Mouse (Mus musculus) neural tube, embryonic 14.5 days (tissue): Measurements from ENCODE around the gene Iqsec2. TPM values are rescaled to one million over a fixed set of nuclear protein-coding genes. Genes with fewer than 3 reads are reported as not detected.
A peak's percentile ranks its signal among the peaks of the same experiment; 100 is the strongest.
"Not testable (repeated sequence)": the region's sequence is repeated elsewhere in the genome, so short reads cannot be mapped to it uniquely, and the experiment has no call there.

ENCODE experiments used
- ATAC-seq: fragments of 200-750 bp; cut with Nextera tagmentation; 2 replicates; pipeline ENCODE4 v1.8.0; 2017; ENCODE audit warnings: low read depth, mild to moderate bottlenecking, moderate TSS enrichment, moderate library complexity
- H3K27ac ChIP-seq: fragments of 300-500 bp; sonication (generic); 2 replicates; pipeline ENCODE4 v1.5.1; 2014; ENCODE audit warnings: low read depth, mild to moderate bottlenecking, control low read depth, low read length, moderate library complexity, mixed read lengths
- H3K27me3 ChIP-seq: fragments of 300-500 bp; sonication (generic); 2 replicates; pipeline ENCODE4 v1.6.1; 2014; ENCODE audit warnings: low read length; ENCODE audit not compliant: control insufficient read depth, insufficient read depth
- H3K36me3 ChIP-seq: fragments of 300-500 bp; sonication (generic); 2 replicates; pipeline ENCODE4 v1.6.1; 2014; ENCODE audit warnings: low read length, mixed read lengths; ENCODE audit not compliant: control insufficient read depth, insufficient read depth
- H3K4me1 ChIP-seq: fragments of 300-500 bp; sonication (generic); 2 replicates; pipeline ENCODE4 v1.6.1; 2014; ENCODE audit warnings: low read length; ENCODE audit not compliant: control insufficient read depth, insufficient read depth
- H3K4me2 ChIP-seq: fragments of 300-500 bp; sonication (generic); 2 replicates; pipeline ENCODE4 v1.6.1; 2014; ENCODE audit warnings: mild to moderate bottlenecking, low read depth, low read length, control low read depth
- H3K4me3 ChIP-seq: fragments of 300-500 bp; sonication (generic); 2 replicates; pipeline ENCODE4 v1.5.1; 2014; ENCODE audit warnings: low read depth, low read length, control low read depth, mixed read lengths
- H3K9ac ChIP-seq: fragments of 300-500 bp; sonication (generic); replicated peaks from 2 replicates; pipeline ENCODE4 v1.6.1; 2014; ENCODE audit warnings: low read depth, mild to moderate bottlenecking, control low read depth, low read length, mixed read lengths
- H3K9me3 ChIP-seq: fragments of 300-500 bp; sonication (generic); 2 replicates; pipeline ENCODE4 v1.6.1; 2016; ENCODE audit warnings: low read length; ENCODE audit not compliant: control insufficient read depth
- WGBS: fragments of 180-500 bp; shearing (Covaris S2); extraction: QIAGEN DNeasy Blood & Tissue Kit; methylation state at CpG from one replicate; pipeline ENCODE4 v1.1.7; 2014; 5-methylcytosine and 5-hydroxymethylcytosine counted together
- polyA plus RNA-seq: library from polyadenylated mRNA; unstranded; fragments of >200 nt; fragmentation: Nextera tagmentation; extraction: Ambion mirVana; gene quantifications from 2 replicates; pipeline ENCODE4 v1.2.1, GENCODE M21; 2014

Iqsec2 gene
- polyA plus RNA-seq, 1 experiment from 2014 or later = 10.5 TPM

DNA sequence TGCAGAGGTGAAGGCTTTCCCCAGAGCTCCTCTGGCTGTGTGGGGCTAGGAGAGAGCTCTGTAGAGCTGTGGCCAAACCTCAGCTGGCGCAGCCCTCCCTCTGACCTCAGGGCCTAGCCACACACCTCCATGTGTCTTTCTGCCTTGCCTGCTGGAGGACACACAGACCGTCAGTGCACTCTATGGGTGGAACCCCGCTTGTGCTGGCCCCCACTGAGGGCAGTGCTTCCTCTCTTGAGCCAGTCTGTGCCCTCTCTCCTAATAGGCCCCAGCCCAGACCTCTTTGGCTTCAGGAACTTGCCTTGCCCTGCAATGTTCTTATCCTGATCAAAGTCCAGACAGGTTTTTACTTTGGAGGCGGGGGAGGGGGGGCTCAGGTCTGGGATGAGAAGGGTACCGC is 80.2 kb downstream of the Iqsec2 start:
- WGBS = 89% methylated on average over 5 of the region's 5 CpGs
- no peak for ATAC-seq

DNA sequence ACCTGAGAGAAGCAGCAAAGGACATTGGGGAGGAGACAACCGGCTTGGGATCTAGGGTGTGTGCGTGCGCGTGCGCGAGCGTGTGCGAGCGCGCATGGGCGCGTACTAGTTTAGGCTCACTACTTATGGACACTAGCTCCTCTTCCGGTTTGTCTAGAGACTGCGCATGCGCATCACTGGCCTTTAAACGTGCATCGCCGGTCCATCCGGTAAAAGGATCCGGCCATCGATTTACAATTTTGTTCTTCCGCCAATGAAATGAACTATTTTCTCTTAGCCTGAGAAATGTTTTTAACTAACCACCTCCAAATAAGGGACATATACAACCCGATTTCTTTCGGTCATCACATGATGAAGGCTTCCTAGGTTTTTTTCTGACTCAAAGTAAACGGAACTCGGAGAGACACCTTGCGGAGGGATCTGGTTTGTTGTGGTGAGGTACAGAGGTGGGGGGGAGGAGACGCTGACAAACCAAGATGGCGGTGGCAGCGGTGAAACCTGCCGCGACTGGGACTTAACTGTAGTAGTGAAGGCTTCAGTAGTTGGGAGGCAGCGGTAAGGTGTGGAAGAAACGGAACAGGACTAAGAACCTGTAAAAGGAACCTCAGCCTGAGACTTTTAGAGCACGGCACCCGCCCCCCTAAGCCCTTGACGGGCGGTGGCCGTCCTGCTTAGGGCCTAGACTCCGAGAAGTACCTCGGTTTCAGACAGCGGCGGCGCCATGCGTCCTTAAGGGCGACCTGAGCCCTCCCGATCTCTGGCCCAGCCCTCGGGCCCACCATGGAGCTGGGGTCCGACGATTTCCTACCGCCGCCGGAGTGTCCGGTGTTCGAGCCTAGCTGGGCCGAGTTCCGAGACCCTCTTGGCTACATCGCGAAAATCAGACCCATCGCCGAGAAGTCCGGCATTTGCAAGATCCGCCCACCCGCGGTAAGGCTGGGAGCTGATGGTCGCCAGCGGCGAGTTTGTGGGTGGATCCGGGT is 89.0 kb downstream of the Iqsec2 start, which contains the start of gene Kdm5c:
TSS of gene Kdm5c (plus strand) at position 240 of the 983 bp plus-strand sequence.
- Histone ChIP-seq H3K9ac (peak within 1 kb of the TSS; percentile 76), H3K36me3 (peaks cover 4% of the 10 kb centered on the region; the same call in 1 of the 2 replicates), H3K27ac (peak within 1 kb of the TSS; percentile 64), H3K4me1 (peaks cover 15% of the 10 kb centered on the region), H3K9me3 (no peaks in the 10 kb centered on the region), H3K4me3 (peak within 1 kb of the TSS; percentile 84), H3K27me3 (no peaks in the 10 kb centered on the region), H3K4me2 (peak within 1 kb of the TSS; percentile 82)
- under 1% methylated on average over 69 of the region's 69 CpGs for WGBS
- ATAC-seq = peak; percentile 99

More for the DNA sequence above, 80.2 kb downstream of the Iqsec2 start:
- H3K9ac ChIP-seq = no peak overlapping the region
- no peaks in the 10 kb centered on the region for H3K4me1 ChIP-seq
- peaks cover 8% of the 10 kb centered on the region for H3K27me3 ChIP-seq
- H3K4me3 ChIP-seq = no peak overlapping the region
- no peak overlapping the region for H3K4me2 ChIP-seq
- H3K36me3 ChIP-seq = no peaks in the 10 kb centered on the region
- no peaks in the 10 kb centered on the region for H3K9me3 ChIP-seq
- no peak overlapping the region for H3K27ac ChIP-seq

DNA sequence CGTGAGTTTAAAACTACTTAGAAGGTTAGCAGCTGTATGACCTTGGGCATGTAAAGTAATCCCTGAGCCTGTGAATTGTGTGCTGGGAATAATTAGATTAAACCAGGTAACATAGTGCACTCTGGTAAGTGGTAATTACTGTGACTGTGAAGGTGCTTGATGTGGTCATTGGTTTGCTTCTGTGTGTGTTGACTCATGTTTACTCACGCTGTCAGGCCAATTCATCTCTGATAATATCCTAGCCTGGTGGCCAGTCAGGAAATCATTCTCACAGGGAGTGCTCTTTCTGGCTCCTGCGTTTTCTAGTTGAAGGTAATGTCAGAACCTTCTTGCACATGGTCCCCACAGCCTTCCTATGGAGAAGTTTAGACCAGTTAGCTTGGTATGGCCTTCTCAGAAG is 90.1 kb downstream of the Iqsec2 start:
- 34% methylated on average over 3 of the region's 3 CpGs for WGBS
- no peaks in the 10 kb centered on the region for H3K9me3 ChIP-seq

DNA sequence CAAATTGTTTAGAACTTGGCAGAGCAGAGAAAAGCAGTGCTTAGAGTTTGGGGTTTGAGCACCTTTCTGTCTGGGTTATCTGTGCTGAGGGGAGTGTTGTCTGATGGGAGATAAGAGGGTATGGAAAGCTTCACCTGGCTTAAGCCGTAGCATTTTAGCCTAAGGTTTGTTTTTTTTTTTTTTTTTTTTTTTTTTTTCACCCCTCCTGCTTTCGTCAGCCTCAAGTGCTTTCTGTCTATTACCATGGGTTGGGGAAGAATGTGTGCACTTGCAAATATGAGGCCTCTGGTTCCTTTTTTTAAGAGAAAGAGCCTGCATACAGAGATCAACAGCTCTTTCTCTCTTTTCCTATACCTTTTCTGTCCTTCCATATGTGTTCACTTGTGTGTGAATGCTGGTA is 91.7 kb downstream of the Iqsec2 start:
- no peaks in the 10 kb centered on the region for H3K9me3 ChIP-seq
- H3K27ac ChIP-seq = no peak overlapping the region
- peaks cover 17% of the 10 kb centered on the region; the same call in 1 of the 2 replicates for H3K36me3 ChIP-seq
- H3K27me3 ChIP-seq = no peaks in the 10 kb centered on the region
- H3K9ac ChIP-seq = no peak overlapping the region
- H3K4me1 ChIP-seq = peaks cover 15% of the 10 kb centered on the region
- no peak overlapping the region for H3K4me3 ChIP-seq
- 0 out of 2 replicates have a peak overlapping the region, but pooled peaks have one; percentile 82 for H3K4me2 ChIP-seq
- ATAC-seq = no peak
- WGBS = 76% methylated on average over 2 of the region's 2 CpGs

More for the DNA sequence above, 90.1 kb downstream of the Iqsec2 start:
- Histone ChIP-seq H3K9ac (peak overlapping the region; percentile 76; the same call in 1 of the 2 replicates), H3K27ac (no peak overlapping the region), H3K4me3 (peak overlapping the region; percentile 84), H3K27me3 (no peaks in the 10 kb centered on the region), H3K36me3 (peaks cover 6% of the 10 kb centered on the region; the same call in 1 of the 2 replicates), H3K4me2 (peak overlapping the region; percentile 82), H3K4me1 (peaks cover 15% of the 10 kb centered on the region)
- no peak for ATAC-seq

DNA sequence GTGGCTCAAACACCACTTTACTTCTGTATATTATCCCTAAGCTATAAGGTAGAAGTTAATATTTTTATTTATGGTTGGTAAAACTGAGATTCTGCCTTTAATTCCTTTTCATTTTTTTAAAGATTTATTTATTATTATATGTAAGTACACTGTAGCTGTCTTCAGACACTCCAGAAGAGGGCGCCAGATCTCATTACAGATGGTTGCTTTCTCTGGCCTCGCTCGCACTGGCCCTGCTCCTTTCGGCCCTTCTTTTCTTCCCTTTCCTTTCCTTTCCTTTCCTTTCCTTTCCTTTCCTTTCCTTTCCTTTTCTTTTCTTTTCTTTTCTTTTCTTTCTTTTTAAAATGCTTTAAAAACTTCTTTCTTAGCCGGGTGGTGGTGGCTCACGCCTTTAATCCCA is 99.1 kb downstream of the Iqsec2 start:
- not testable (repeated sequence) for H3K9me3 ChIP-seq, H3K27me3 ChIP-seq, H3K9ac ChIP-seq, H3K4me3 ChIP-seq, H3K4me1 ChIP-seq, H3K27ac ChIP-seq, ATAC-seq, H3K4me2 ChIP-seq
- WGBS = 78% methylated on average over 6 of the region's 6 CpGs
- H3K36me3 ChIP-seq = peaks cover 53% of the 10 kb centered on the region

DNA sequence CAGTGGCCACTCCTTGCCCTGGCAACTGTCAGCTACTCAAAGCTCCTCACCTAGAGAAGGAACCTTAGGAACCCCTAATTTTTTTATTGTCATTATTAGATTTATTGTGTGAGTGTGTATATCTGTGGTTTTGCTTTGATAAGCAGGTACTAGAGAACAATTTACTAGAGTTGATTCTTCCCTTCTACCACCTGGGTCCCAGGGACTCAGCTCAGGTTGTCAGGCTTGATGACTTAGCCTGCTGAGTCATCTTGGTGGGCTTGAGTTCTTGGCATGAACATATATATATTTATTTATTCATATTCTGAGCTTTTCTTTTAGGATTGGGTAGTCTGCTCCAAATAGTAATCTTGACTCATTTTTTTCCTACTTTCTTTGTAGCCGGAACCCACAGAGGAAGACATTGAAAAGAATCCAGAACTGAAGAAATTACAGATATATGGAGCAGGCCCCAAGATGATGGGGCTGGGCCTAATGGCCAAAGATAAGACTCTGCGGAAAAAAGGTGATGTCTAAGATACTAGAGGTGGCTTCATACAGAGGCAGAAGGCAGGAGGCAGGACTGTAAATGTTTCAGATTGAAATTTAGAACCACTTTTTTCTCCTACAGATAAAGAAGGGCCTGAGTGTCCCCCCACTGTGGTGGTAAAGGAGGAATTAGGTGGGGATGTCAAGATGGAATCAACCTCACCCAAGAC is 100.6 kb downstream of the Iqsec2 start:
- Histone ChIP-seq H3K27me3 (no peaks in the 10 kb centered on the region), H3K9ac (no peak overlapping the region), H3K9me3 (no peaks in the 10 kb centered on the region), H3K36me3 (peaks cover 52% of the 10 kb centered on the region), H3K4me2 (no peak overlapping the region), H3K4me1 (no peaks in the 10 kb centered on the region), H3K27ac (no peak overlapping the region), H3K4me3 (no peak overlapping the region)
- no peak for ATAC-seq
- 93% methylated on average over 2 of the region's 2 CpGs for WGBS

DNA sequence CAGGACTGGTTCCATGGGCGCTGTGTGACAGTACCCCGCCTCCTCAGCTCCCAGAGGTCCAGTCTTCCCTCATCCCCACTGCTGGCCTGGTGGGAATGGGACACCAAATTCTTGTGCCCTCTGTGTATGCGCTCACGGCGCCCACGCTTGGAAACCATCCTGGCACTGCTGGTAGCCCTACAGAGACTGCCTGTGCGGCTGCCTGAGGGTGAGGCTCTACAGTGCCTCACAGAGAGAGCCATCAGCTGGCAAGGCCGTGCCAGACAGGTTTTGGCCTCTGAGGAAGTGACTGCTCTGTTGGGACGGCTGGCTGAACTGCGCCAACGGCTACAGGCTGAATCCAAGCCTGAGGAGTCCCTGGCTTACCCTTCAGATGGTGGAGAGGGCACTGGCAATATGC is 127.1 kb downstream of the Iqsec2 start:
- Histone ChIP-seq H3K36me3 (peaks cover 69% of the 10 kb centered on the region), H3K4me1 (no peaks in the 10 kb centered on the region), H3K4me2 (no peak overlapping the region), H3K4me3 (no peak overlapping the region), H3K27ac (no peak overlapping the region), H3K27me3 (no peaks in the 10 kb centered on the region), H3K9me3 (no peaks in the 10 kb centered on the region), H3K9ac (no peak overlapping the region)
- 98% methylated on average over 11 of the region's 11 CpGs for WGBS
- no peak for ATAC-seq
